Mouse (Mus musculus): ENCODE data around the gene Lrrc4. TPM values are rescaled to one million over a fixed set of nuclear protein-coding genes. Genes with fewer than 3 reads are reported as not detected.

Lrrc4 gene
- polyA plus RNA-seq, 1 experiment from 2014 or later: 0.40 TPM

DNA sequence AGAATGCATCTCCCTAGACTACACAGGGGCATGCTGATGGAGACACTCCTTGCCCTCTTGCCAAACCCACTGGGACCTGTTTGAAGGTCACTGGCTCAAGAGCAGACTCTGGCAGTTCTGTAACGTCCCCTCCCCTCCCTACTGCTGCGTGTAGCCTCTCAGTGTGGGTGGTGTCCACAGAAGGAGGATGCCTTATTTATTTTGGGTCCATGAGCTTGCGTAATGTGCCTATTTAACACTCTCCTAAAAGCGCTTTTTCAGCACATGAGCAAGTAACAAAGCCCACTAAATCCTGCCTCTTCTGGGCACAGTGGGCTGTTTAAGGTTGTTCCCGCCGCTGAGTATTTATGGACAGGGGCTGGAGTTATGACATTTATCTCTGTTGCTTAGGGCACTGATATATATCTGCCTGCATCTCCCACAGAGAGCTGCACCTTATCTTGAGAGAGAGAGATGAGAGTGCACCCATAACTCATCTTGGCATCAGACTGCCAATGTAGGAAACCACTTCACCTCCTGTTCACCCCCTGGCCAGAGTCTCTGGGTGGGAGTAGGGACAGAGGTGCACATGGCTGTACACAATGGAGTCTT, 63.6 kb downstream of the Lrrc4 start:
- Histone ChIP-seq H3K4me3 (no peak overlapping the region), H3K9ac (no peak overlapping the region), H3K27ac (replicated peaks) (no peak overlapping the region), H3K27me3 (replicated peaks) (no peaks in the 10 kb centered on the region), H3K4me1 (peaks cover 15% of the 10 kb centered on the region), H3K36me3 (peaks cover 8% of the 10 kb centered on the region), H3K4me2 (no peak overlapping the region), H3K9me3 (no peaks in the 10 kb centered on the region; the same call in 1 of the 2 replicates)
- 73% methylated on average over 6 of the region's 6 CpGs for WGBS
- no peak for ATAC-seq (ENCODE audit: extremely low read depth, insufficient number of reproducible peaks, low FRiP score, low TSS enrichment)

DNA sequence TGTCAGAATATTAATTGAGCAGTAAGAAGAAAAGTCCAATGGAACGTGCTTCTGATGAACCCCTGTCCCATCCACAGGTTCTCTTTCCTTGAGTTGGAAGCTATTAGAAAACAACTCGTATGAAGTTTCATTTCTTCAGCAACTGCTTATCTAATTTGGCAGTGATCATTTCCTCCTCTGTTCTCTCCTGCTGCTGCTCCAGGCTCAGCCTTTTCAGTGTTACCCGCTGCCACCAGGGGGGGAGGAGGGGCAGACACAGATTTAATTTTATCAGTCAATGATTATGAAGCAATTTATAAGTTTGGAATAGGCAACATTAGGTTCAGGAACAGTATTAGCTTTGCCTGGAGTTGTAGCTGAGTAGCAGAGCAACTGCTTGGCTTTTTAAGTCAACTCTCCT, 64.9 kb downstream of the Lrrc4 start:
- Histone ChIP-seq H3K4me1 (peaks cover 19% of the 10 kb centered on the region), H3K4me3 (no peak overlapping the region), H3K9ac (no peak overlapping the region), H3K27me3 (replicated peaks) (no peaks in the 10 kb centered on the region), H3K4me2 (no peak overlapping the region), H3K36me3 (peaks cover 8% of the 10 kb centered on the region), H3K27ac (replicated peaks) (peak overlapping the region; percentile 20; the same call in 1 of the 2 replicates), H3K9me3 (no peaks in the 10 kb centered on the region; the same call in 1 of the 2 replicates)
- WGBS: 53% methylated on average over 3 of the region's 3 CpGs
- no peak for ATAC-seq (ENCODE audit: extremely low read depth, insufficient number of reproducible peaks, low FRiP score, low TSS enrichment)

DNA sequence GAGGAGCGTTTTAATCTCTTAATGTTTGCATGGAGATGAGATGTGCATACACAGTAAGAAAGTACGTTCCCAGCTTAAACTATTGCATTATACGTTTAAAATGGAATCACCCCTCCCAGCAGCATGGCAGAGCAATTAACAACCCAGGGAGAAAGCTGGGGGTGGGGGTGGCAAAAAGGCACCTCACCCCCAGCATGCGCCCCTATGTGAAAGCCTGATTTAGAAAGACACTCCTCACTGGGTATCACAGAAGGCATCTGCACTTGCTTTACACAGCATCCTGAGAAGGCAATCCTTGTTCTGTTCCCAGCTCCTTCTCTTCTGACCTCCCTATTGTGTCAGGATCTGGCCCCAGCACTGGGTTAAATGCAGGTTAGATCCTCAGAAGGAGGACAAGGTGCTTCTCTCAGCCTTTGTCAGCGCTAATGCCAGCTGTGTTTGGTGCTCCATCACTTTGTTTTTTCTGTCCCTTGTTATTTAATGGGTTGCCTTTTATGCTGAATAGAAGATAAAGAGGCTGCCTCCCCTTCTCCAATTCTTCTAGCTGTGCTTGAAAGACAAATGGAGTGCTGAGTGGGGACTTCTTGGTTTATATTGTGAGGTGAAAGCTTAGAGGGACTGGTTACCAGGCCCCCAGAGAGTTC, 69.3 kb downstream of the Lrrc4 start:
- Histone ChIP-seq H3K27me3 (replicated peaks) (no peaks in the 10 kb centered on the region; the same call in 1 of the 2 replicates), H3K27ac (replicated peaks) (no peak overlapping the region), H3K4me1 (peaks cover 32% of the 10 kb centered on the region), H3K36me3 (no peaks in the 10 kb centered on the region), H3K9me3 (no peaks in the 10 kb centered on the region), H3K4me3 (no peak overlapping the region), H3K9ac (no peak overlapping the region), H3K4me2 (no peak overlapping the region)
- ATAC-seq (ENCODE audit: extremely low read depth, insufficient number of reproducible peaks, low FRiP score, low TSS enrichment): no peak
- 67% methylated on average over 5 of the region's 5 CpGs for WGBS

DNA sequence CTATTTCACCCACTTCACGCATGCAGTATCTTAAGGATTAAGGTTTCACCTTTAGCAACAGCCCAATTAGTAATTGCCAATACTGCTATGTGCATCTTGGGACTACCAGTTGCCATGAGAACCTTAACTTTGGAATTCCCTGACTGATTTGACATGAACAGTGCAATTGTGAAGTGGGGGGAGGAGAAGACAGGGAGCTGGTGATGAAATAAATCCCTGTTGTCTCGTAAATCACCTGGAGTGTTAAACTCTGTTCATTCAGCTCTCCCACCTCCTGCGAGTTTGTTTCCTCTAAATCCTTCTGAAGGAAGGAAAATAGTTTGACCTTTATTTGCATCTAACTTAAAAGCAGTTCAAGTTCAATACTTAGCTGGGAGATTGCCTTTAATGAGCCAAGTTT, 69.8 kb downstream of the Lrrc4 start:
- Histone ChIP-seq H3K4me3 (no peak overlapping the region), H3K27me3 (replicated peaks) (no peaks in the 10 kb centered on the region; the same call in 1 of the 2 replicates), H3K27ac (replicated peaks) (no peak overlapping the region), H3K4me2 (no peak overlapping the region), H3K36me3 (no peaks in the 10 kb centered on the region), H3K9ac (no peak overlapping the region), H3K4me1 (peaks cover 31% of the 10 kb centered on the region), H3K9me3 (no peaks in the 10 kb centered on the region)
- 58% methylated on average over 3 of the region's 3 CpGs for WGBS
- no peak for ATAC-seq (ENCODE audit: extremely low read depth, insufficient number of reproducible peaks, low FRiP score, low TSS enrichment)

DNA sequence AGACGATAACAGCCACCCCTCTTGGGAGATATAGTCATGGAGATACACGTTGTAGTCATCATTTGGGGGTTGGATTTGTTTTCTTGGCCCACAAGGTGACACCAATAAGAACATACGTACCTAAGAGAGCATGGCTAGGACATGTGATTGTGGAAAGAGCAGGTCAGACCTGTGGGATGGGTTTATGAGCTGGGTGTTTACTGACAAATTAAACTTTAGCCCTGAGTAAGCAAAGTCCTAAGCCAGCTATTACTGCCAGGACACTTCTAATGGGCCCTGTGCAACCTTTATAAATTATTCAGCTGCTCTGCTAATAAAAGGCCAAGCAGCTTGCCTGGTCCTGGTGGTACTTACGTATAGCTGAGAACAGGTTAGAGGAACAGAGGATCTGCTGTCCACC, 73.3 kb downstream of the Lrrc4 start:
- Histone ChIP-seq H3K27me3 (replicated peaks) (no peaks in the 10 kb centered on the region; the same call in 1 of the 2 replicates), H3K4me1 (peaks cover 32% of the 10 kb centered on the region), H3K27ac (replicated peaks) (no peak overlapping the region), H3K36me3 (no peaks in the 10 kb centered on the region), H3K9ac (no peak overlapping the region), H3K4me3 (no peak overlapping the region), H3K4me2 (no peak overlapping the region), H3K9me3 (no peaks in the 10 kb centered on the region)
- ATAC-seq (ENCODE audit: extremely low read depth, insufficient number of reproducible peaks, low FRiP score, low TSS enrichment): no peak
- WGBS: 89% methylated on average over 4 of the region's 4 CpGs

DNA sequence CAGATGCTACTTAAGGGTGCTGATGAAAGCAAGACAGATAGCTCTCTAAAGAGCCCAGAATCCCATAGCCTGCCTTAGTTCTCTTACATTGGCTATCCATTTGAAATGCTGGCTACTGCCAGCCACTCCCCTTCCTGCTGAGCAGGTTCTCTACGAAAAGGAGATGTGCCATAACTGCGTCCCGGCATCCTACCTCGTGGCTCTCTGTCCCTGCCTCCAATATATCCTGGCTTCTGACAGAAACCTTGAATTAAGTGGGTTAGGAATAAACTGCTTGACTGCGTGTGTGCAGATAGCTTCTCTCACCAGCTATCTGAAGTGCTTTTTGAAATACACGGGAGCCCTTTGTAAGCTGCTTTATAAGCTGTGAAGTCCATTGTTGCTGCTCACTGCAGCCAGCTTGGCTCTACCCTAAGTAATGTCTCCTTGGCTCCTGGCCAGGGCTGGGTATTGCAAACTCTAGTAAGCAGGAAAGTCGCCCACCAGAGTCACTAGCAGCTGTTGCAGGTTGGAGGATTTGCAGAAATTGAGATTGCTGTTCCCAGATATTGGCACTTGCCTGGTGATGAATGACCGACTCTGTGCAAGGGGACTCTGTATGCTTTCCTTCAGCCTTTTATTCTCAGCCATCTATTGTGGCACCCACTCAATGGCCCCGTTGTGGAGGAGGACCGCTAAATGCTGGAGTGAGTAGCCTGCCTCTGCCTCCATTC, 75.1 kb downstream of the Lrrc4 start:
- H3K36me3 ChIP-seq: peaks cover 3% of the 10 kb centered on the region; the same call in 1 of the 2 replicates
- no peaks in the 10 kb centered on the region; the same call in 1 of the 2 replicates for H3K27me3 ChIP-seq (replicated peaks)
- H3K9ac ChIP-seq: no peak overlapping the region
- H3K4me2 ChIP-seq: peak overlapping the region; percentile 13; the same call in 1 of the 2 replicates
- H3K4me3 ChIP-seq: no peak overlapping the region
- WGBS: 52% methylated on average over 10 of the region's 10 CpGs
- no peak for ATAC-seq (ENCODE audit: extremely low read depth, insufficient number of reproducible peaks, low FRiP score, low TSS enrichment)
- no peaks in the 10 kb centered on the region for H3K9me3 ChIP-seq
- peaks cover 28% of the 10 kb centered on the region for H3K4me1 ChIP-seq
- no peak overlapping the region for H3K27ac ChIP-seq (replicated peaks)

DNA sequence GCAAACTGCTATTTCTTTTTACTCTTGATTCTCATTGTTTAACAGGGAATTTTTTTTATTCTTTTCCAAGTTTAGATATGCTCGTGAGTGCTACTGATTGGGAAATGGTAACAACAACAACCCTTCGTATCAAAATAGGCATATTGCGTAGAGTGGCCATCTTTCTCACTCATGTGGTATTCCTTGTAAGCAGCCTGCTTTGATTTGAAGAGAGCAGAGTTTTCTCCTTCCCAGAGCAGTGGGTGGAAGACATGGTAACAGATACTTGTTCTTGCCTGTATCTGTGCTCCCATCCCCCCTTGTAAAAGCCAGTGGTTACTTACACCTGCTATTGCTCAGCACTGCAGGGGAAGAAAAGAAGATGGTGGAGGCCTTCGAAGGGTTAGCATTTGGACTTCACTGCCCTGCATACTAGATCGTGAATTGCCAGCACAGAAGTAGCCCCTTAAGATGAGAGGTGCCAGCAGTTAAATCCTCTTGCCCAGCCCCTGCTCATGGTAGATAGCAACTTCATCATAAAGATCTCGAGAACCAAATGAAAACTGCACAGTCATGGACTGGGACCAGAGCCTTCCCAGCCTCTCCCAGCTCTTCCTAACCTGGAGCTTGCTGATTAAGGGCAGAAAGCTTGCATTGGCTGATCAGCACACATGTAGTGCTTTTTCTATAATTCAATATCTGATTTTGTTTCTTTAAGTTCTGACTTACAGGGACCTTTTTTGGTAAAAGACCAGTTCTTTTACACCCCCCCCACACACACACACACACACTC, 77.2 kb downstream of the Lrrc4 start:
- Histone ChIP-seq H3K4me3 (no peak overlapping the region), H3K4me1 (peaks cover 15% of the 10 kb centered on the region), H3K9me3 (no peaks in the 10 kb centered on the region), H3K27me3 (replicated peaks) (no peaks in the 10 kb centered on the region; the same call in 1 of the 2 replicates), H3K4me2 (no peak overlapping the region), H3K27ac (replicated peaks) (no peak overlapping the region), H3K9ac (no peak overlapping the region), H3K36me3 (peaks cover 3% of the 10 kb centered on the region; the same call in 1 of the 2 replicates)
- ATAC-seq (ENCODE audit: extremely low read depth, insufficient number of reproducible peaks, low FRiP score, low TSS enrichment): no peak
- WGBS: 87% methylated on average over 6 of the region's 6 CpGs

DNA sequence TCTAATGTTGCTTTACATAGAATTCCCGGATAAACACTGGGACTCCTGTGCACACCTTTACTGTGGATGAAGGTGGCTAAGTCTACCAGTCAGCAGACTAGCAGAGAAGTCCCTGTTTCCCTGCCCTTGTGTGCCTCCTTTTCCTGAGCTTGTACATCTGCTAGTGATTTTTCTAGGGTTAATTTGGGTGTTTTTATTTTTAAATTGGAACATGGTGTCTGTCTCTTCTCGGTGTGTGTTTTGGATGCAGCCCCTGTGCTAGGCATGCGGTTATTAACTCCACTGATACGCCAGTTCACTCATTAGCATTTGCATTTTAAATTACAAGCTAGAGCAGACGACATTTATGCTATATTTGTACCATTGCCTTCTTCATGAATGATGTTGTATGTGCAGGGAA, 77.9 kb downstream of the Lrrc4 start:
- no peak for ATAC-seq (ENCODE audit: extremely low read depth, insufficient number of reproducible peaks, low FRiP score, low TSS enrichment)
- WGBS: 88% methylated on average over 5 of the region's 5 CpGs
- no peaks in the 10 kb centered on the region for H3K9me3 ChIP-seq
- H3K36me3 ChIP-seq: peaks cover 3% of the 10 kb centered on the region; the same call in 1 of the 2 replicates
- H3K27me3 ChIP-seq (replicated peaks): no peaks in the 10 kb centered on the region; the same call in 1 of the 2 replicates
- H3K4me3 ChIP-seq: no peak overlapping the region
- H3K9ac ChIP-seq: no peak overlapping the region
- peaks cover 14% of the 10 kb centered on the region for H3K4me1 ChIP-seq
- no peak overlapping the region for H3K4me2 ChIP-seq
- no peak overlapping the region for H3K27ac ChIP-seq (replicated peaks)

DNA sequence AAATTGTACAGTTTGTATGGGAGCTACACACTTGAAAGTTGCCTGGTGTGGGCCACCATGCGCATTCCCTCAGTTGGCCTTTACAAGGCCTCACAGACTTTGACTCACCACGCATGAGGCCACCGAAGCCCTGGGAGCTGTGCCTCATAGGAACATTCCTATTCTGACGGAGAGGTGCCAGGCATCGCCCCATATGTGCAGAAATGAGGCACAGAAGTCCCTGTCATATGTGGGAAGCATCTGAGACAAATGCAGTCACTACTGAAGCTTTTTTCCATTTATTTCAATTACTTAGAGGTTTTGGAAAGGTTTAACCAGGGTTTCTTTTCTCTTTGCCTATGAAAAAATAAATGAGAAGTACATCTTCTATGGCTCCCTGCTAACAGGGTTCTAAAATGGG, 78.3 kb downstream of the Lrrc4 start:
- no peak overlapping the region for H3K27ac ChIP-seq (replicated peaks)
- H3K9me3 ChIP-seq: no peaks in the 10 kb centered on the region
- H3K36me3 ChIP-seq: peaks cover 3% of the 10 kb centered on the region; the same call in 1 of the 2 replicates
- no peak for ATAC-seq (ENCODE audit: extremely low read depth, insufficient number of reproducible peaks, low FRiP score, low TSS enrichment)
- peaks cover 19% of the 10 kb centered on the region for H3K4me1 ChIP-seq
- H3K4me2 ChIP-seq: no peak overlapping the region
- 98% methylated on average over 5 of the region's 5 CpGs for whole genome bisulfite sequencing
- no peaks in the 10 kb centered on the region; the same call in 1 of the 2 replicates for H3K27me3 ChIP-seq (replicated peaks)
- no peak overlapping the region for H3K4me3 ChIP-seq
- H3K9ac ChIP-seq: no peak overlapping the region

DNA sequence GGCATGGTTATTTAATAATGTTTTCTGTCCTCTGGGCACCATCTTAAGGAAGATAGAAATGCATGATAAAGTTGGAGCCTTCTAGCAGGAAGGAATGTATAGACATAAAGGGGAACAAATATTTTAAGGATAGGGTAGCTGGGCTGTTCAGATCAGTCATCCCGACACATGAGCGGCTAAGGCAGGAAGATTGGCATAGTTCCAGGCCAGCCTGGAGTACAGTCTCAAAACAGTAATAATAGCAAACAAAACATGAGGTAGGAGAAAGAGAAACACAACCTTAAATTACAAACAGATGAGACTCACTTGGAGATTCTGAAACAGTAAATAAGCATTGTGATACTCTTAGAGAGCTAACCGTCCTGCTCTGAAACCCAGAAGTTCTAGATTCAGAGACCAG, 80.4 kb downstream of the Lrrc4 start:
- H3K4me1 ChIP-seq: peaks cover 12% of the 10 kb centered on the region
- 58% methylated on average over 3 of the region's 3 CpGs for WGBS
- H3K9me3 ChIP-seq: no peaks in the 10 kb centered on the region
- H3K4me3 ChIP-seq: no peak overlapping the region
- no peak for ATAC-seq (ENCODE audit: extremely low read depth, insufficient number of reproducible peaks, low FRiP score, low TSS enrichment)
- no peak overlapping the region for H3K4me2 ChIP-seq
- H3K27ac ChIP-seq (replicated peaks): no peak overlapping the region
- H3K9ac ChIP-seq: no peak overlapping the region
- H3K36me3 ChIP-seq: peaks cover 16% of the 10 kb centered on the region
- no peaks in the 10 kb centered on the region for H3K27me3 ChIP-seq (replicated peaks)

DNA sequence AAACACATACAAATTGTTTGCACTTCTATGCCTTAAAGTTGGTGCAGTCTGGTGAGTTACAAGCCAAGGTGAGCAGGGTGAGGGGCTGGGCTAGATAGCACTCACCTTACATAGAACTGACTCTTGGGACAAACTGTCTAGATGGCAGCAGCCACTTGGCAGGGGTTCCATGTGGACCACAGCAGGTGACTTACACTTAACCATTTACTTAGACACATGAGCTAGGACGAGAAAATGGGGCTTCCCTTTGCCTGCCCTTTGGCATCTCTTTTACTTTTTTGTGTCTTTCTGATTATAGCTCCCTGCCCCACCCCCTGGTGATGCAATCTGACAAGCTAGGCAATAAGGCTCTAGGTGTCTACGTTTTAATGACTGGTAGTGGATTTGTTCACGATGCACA, 82.3 kb downstream of the Lrrc4 start:
- peaks cover 8% of the 10 kb centered on the region for H3K4me1 ChIP-seq
- no peak overlapping the region for H3K4me2 ChIP-seq
- H3K9me3 ChIP-seq: no peaks in the 10 kb centered on the region
- H3K36me3 ChIP-seq: peaks cover 28% of the 10 kb centered on the region
- H3K9ac ChIP-seq: no peak overlapping the region
- no peaks in the 10 kb centered on the region for H3K27me3 ChIP-seq (replicated peaks)
- H3K4me3 ChIP-seq: no peak overlapping the region
- no peak for ATAC-seq (ENCODE audit: extremely low read depth, insufficient number of reproducible peaks, low FRiP score, low TSS enrichment)
- no peak overlapping the region for H3K27ac ChIP-seq (replicated peaks)
- WGBS: 78% methylated on average over 3 of the region's 3 CpGs
